Mouse (Mus musculus) right cerebral cortex, postnatal 4 days (tissue): ENCODE data around the gene Iqck.

Experiments used
- DNase-seq: peaks from one replicate; pipeline ENCODE4 v3.0.0-alpha.2; 2022

Iqck gene

GRCm38 (mm10) chr7:118851571-118851970, 4.0 kb upstream of the Iqck start:
- no peak for DNase-seq

GRCm38 (mm10) chr7:118852611-118853010, 2.9 kb upstream of the Iqck start:
- DNase-seq = no peak

- DNase-seq = no peak
These were observed 946 bp upstream of the Iqck start for GRCm38 (mm10) chr7:118854606-118855005.

GRCm38 (mm10) chr7:118855877-118856304, 339 bp downstream of the Iqck start, which contains the start of gene Knop1:
Gene Knop1, minus strand, starts transcription at chr7:118856254.
- no peak for DNase-seq

GRCm38 (mm10) chr7:118858640-118859039, 3.1 kb downstream of the Iqck start:
- DNase-seq = no peak

- no peak for DNase-seq
These were observed 9.8 kb downstream of the Iqck start for GRCm38 (mm10) chr7:118865362-118865761.

- no peak for DNase-seq
These were observed 24.0 kb downstream of the Iqck start for GRCm38 (mm10) chr7:118879466-118880029.

- no peak for DNase-seq
These were observed 28.4 kb downstream of the Iqck start for GRCm38 (mm10) chr7:118883957-118884356.

GRCm38 (mm10) chr7:118884969-118885368, 29.4 kb downstream of the Iqck start:
- DNase-seq = no peak

- DNase-seq = no peak
These were observed 31.9 kb downstream of the Iqck start for GRCm38 (mm10) chr7:118887303-118888055.

- peak; percentile 38 for DNase-seq
These were observed 33.6 kb downstream of the Iqck start for GRCm38 (mm10) chr7:118889046-118889680.

- no peak for DNase-seq
These were observed 40.2 kb downstream of the Iqck start for GRCm38 (mm10) chr7:118895469-118896450.

- DNase-seq = no peak
These were observed 42.5 kb downstream of the Iqck start for GRCm38 (mm10) chr7:118898063-118898462.

- no peak for DNase-seq
These were observed 44.5 kb downstream of the Iqck start for GRCm38 (mm10) chr7:118900090-118900489.

GRCm38 (mm10) chr7:118902944-118903343, 47.4 kb downstream of the Iqck start:
- peak; percentile 79 for DNase-seq

- no peak for DNase-seq
These were observed 48.3 kb downstream of the Iqck start for GRCm38 (mm10) chr7:118903879-118904278.

- no peak for DNase-seq
These were observed 49.0 kb downstream of the Iqck start for GRCm38 (mm10) chr7:118904530-118904929.

GRCm38 (mm10) chr7:118908961-118909515, 53.5 kb downstream of the Iqck start:
- DNase-seq = no peak

GRCm38 (mm10) chr7:118910464-118910863, 54.9 kb downstream of the Iqck start:
- no peak for DNase-seq

- no peak for DNase-seq
These were observed 55.6 kb downstream of the Iqck start for GRCm38 (mm10) chr7:118911170-118911569.

- DNase-seq = no peak
These were observed 56.0 kb downstream of the Iqck start for GRCm38 (mm10) chr7:118911571-118911970.

GRCm38 (mm10) chr7:118912049-118912490, 56.5 kb downstream of the Iqck start:
- DNase-seq = no peak
